Mouse (Mus musculus) midbrain, embryonic 10.5 days (tissue): ENCODE data around the gene Rundc3a. TPM values are rescaled to one million over a fixed set of nuclear protein-coding genes. Genes with fewer than 3 reads are reported as not detected.

Experiments
- DNase-seq: peaks from one replicate; pipeline ENCODE4 v3.0.0-alpha.2; 2017; ENCODE audit warnings: low spot score
- H3K27ac ChIP-seq: fragments of 300-500 bp; sonication (generic); replicated peaks from 2 replicates; pipeline ENCODE4 v1.5.1; 2016; ENCODE audit warnings: mild to moderate bottlenecking
- H3K27me3 ChIP-seq: fragments of 300-500 bp; sonication (generic); 2 replicates; pipeline ENCODE4 v1.6.1; 2016; ENCODE audit warnings: low read depth, mild to moderate bottlenecking; ENCODE audit not compliant: poor library complexity, severe bottlenecking
- H3K36me3 ChIP-seq: fragments of 300-500 bp; sonication (generic); 2 replicates; pipeline ENCODE4 v1.6.1; 2016; ENCODE audit warnings: mild to moderate bottlenecking, moderate library complexity
- H3K4me1 ChIP-seq: fragments of 300-500 bp; sonication (generic); 2 replicates; pipeline ENCODE4 v1.6.1; 2016
- H3K4me3 ChIP-seq: fragments of 300-500 bp; sonication (generic); 2 replicates; pipeline ENCODE4 v1.5.1; 2016; ENCODE audit warnings: mild to moderate bottlenecking, moderate library complexity
- H3K9me3 ChIP-seq: fragments of 300-500 bp; sonication (generic); replicated peaks from 2 replicates; pipeline ENCODE4 v1.6.1; 2016; ENCODE audit warnings: mild to moderate bottlenecking
- whole genome bisulfite sequencing: fragments of 180-500 bp; shearing (Covaris S2); methylation state at CpG from one replicate; pipeline ENCODE4 v1.1.7; 2016; 5-methylcytosine and 5-hydroxymethylcytosine counted together
- polyA plus RNA-seq: library from polyadenylated mRNA; unstranded; fragments of >200 nt; fragmentation: Nextera tagmentation; extraction: Ambion mirVana; gene quantifications from 2 replicates; pipeline ENCODE4 v1.2.1, GENCODE M21; 2016

Gene Rundc3a
- polyA plus RNA-seq, 1 experiment from 2014 or later = 21.5 TPM

- H3K4me1 ChIP-seq = peaks cover 15% of the 10 kb centered on the region
- DNase-seq = no peak
- no peaks in the 10 kb centered on the region for H3K9me3 ChIP-seq
- H3K4me3 ChIP-seq = no peak overlapping the region
- H3K36me3 ChIP-seq = no peaks in the 10 kb centered on the region
- H3K27me3 ChIP-seq = peaks cover 8% of the 10 kb centered on the region
- WGBS = 86% methylated on average over 8 of the region's 8 CpGs
- H3K27ac ChIP-seq = no peak overlapping the region
Observed at GRCm38 (mm10) chr11:102425555-102426316, 32.5 kb downstream of the Rundc3a start.

GRCm38 (mm10) chr11:102428981-102429540 lies 35.9 kb downstream of the Rundc3a start:
- Histone ChIP-seq H3K9me3 (no peaks in the 10 kb centered on the region), H3K27ac (no peak overlapping the region)

DNA sequence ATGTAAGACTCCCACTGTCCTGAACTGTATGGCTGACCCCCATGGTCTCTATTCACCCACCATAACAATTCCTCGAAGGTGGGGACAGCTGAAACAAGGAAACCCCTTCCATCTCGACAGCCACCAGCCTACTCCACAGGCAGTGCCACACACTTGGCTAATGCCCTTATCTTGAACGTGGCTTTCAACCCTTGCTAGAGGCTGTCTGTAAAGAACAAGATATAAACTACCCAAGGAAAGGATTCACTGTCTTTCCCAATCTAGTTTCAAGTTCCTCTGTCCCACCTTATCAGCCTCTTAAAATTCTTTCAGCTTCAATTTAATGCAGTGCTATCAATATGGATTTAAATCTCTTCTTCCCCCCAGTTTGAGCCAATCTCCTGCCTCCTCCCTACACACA lies 36.3 kb downstream of the Rundc3a start:
- DNase-seq = no peak
- peaks cover 7% of the 10 kb centered on the region; the same call in 1 of the 2 replicates for H3K36me3 ChIP-seq
- H3K9me3 ChIP-seq = no peaks in the 10 kb centered on the region
- peak overlapping the region; percentile 47 for H3K27ac ChIP-seq
- peak overlapping the region; percentile 63 for H3K4me3 ChIP-seq
- WGBS = 61% methylated on average over 3 of the region's 3 CpGs
- H3K27me3 ChIP-seq = peaks cover 8% of the 10 kb centered on the region
- peaks cover 38% of the 10 kb centered on the region for H3K4me1 ChIP-seq

More at GRCm38 (mm10) chr11:102428981-102429540, 35.9 kb downstream of the Rundc3a start:
- Histone ChIP-seq H3K27me3 (peaks cover 8% of the 10 kb centered on the region), H3K4me1 (peaks cover 35% of the 10 kb centered on the region), H3K36me3 (0 out of 2 replicates have a peak, but pooled peaks cover 6% of the 10 kb centered on the region), H3K4me3 (peak overlapping the region; percentile 63)
- no peak for DNase-seq
- WGBS = 74% methylated on average over 8 of the region's 8 CpGs

DNA sequence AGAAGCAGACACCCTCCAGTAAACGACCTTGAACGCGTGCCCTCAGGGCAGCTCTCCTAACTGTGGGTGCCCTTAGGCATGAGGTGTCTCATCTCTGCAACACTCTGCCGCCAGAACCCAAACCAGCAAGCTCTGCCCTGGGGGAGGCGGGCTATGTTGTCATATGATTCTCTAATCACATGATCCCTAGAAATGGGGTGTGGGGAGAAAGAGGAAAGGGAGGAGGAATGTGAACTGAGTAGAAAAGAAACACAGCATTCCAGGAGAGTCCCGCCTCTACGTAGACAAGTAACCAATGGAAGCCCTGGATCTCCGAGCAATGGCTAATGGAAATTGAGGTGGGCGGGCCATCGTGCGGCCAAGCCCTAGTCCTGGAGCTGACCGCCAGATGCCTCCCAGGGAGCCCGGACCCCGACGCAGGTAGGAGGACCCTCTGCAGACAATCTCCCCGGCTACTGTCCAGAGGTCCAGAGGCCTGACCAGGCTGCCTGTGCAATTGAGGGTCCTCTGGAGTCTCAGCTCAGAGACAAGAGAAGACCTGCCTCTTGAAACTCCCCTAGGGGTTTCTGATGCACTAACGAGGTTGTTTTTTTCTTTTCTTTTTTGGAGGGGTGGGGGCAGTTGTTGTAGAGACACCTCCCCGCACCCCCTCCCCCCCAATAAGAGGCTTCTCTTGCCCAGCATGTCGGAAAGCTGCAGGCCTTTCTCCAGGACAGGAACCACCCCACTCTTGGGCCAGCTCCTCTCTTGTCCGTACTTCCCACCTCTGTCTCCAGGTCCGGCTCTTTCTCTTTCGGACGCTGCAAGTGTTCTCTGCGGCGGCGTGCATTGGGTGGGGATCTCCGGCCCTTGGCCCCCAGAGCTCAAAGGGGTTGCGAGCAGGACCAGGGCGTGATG lies 37.2 kb downstream of the Rundc3a start, which contains the start of gene Grn:
Gene Grn, plus strand, starts transcription at position 195 of the 897 bp plus-strand sequence.
- Histone ChIP-seq H3K4me1 (peaks cover 38% of the 10 kb centered on the region), H3K9me3 (no peaks in the 10 kb centered on the region), H3K36me3 (peaks cover 15% of the 10 kb centered on the region), H3K27ac (peak within 1 kb of the TSS; percentile 64), H3K4me3 (peak within 1 kb of the TSS; percentile 63), H3K27me3 (peaks cover 13% of the 10 kb centered on the region)
- DNase-seq = peak; percentile 87
- WGBS = under 1% methylated on average over 29 of the region's 29 CpGs

GRCm38 (mm10) chr11:102431018-102431645 lies 37.9 kb downstream of the Rundc3a start:
- Histone ChIP-seq H3K4me1 (peaks cover 41% of the 10 kb centered on the region), H3K36me3 (peaks cover 22% of the 10 kb centered on the region), H3K27ac (peak overlapping the region; percentile 64), H3K27me3 (peaks cover 21% of the 10 kb centered on the region), H3K4me3 (peak overlapping the region; percentile 63), H3K9me3 (no peaks in the 10 kb centered on the region)
- under 1% methylated on average over 7 of the region's 7 CpGs for whole genome bisulfite sequencing
- DNase-seq = peak; percentile 79

DNA sequence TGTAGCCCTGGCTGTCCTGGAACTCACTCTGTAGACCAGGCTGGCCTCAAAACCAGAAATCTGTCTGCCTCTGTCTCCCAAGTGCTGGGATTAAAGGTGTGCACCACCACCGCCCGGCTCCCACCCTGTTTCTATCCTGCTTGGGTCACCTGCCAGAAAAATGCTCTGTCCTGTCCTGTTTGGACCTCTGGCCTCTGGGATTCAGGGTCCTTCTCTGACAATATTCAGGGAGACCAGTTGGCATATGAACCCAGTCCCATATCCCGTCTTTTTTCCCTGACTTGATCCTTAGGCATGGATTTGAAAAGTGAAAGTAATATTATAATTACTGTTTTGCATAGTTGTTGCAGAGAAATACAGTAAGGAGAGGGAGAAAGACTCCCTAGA lies 38.5 kb downstream of the Rundc3a start:
- Histone ChIP-seq H3K4me1 (peaks cover 42% of the 10 kb centered on the region), H3K27me3 (peaks cover 26% of the 10 kb centered on the region), H3K9me3 (no peaks in the 10 kb centered on the region), H3K4me3 (no peak overlapping the region), H3K27ac (no peak overlapping the region), H3K36me3 (peaks cover 28% of the 10 kb centered on the region)
- WGBS = 89% methylated on average over 3 of the region's 3 CpGs
- DNase-seq = no peak

- no peak overlapping the region for H3K27ac ChIP-seq
- H3K9me3 ChIP-seq = no peaks in the 10 kb centered on the region
- H3K4me1 ChIP-seq = peaks cover 47% of the 10 kb centered on the region
- no peak for DNase-seq
- H3K36me3 ChIP-seq = peaks cover 32% of the 10 kb centered on the region
- H3K4me3 ChIP-seq = peak overlapping the region; percentile 9; the same call in 1 of the 2 replicates
- 70% methylated on average over 16 of the region's 16 CpGs for WGBS
- peaks cover 30% of the 10 kb centered on the region for H3K27me3 ChIP-seq
Observed at GRCm38 (mm10) chr11:102432115-102432843, 39.1 kb downstream of the Rundc3a start.

DNA sequence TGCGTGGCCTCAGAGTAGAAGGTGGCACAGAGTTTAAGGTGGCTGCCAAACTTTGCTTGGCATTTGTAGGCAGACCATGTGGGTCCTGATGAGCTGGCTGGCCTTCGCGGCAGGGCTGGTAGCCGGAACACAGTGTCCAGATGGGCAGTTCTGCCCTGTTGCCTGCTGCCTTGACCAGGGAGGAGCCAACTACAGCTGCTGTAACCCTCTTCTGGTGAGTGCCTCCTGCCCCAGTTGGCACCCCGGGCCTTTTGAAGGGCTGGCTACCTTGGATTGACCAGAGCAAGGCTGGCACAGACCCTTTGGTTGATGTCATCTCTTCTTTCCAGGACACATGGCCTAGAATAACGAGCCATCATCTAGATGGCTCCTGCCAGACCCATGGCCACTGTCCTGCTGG lies 39.7 kb downstream of the Rundc3a start:
- Histone ChIP-seq H3K9me3 (no peaks in the 10 kb centered on the region), H3K27me3 (peaks cover 36% of the 10 kb centered on the region), H3K4me3 (peak overlapping the region; percentile 9; the same call in 1 of the 2 replicates), H3K36me3 (peaks cover 38% of the 10 kb centered on the region), H3K4me1 (peaks cover 53% of the 10 kb centered on the region), H3K27ac (no peak overlapping the region)
- DNase-seq = no peak
- WGBS = 90% methylated on average over 6 of the region's 6 CpGs

DNA sequence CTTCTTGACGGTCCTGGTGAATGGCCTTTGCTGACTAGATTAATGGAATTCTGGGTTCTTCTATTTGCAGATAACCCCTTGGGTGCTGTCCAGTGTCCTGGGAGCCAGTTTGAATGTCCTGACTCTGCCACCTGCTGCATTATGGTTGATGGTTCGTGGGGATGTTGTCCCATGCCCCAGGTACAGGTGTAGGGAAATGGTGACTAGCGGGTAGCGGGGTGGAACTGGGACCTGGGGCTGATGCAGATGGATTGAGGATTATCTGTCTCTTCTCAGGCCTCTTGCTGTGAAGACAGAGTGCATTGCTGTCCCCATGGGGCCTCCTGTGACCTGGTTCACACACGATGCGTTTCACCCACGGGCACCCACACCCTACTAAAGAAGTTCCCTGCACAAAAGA lies 40.7 kb downstream of the Rundc3a start:
- H3K27me3 ChIP-seq = peaks cover 45% of the 10 kb centered on the region
- peaks cover 48% of the 10 kb centered on the region for H3K36me3 ChIP-seq
- H3K9me3 ChIP-seq = no peaks in the 10 kb centered on the region
- no peak overlapping the region for H3K27ac ChIP-seq
- H3K4me1 ChIP-seq = peaks cover 63% of the 10 kb centered on the region
- no peak for DNase-seq
- H3K4me3 ChIP-seq = no peak overlapping the region
- 92% methylated on average over 7 of the region's 7 CpGs for WGBS

GRCm38 (mm10) chr11:102434406-102434805 lies 41.2 kb downstream of the Rundc3a start:
- Histone ChIP-seq H3K4me1 (peaks cover 63% of the 10 kb centered on the region), H3K36me3 (peaks cover 54% of the 10 kb centered on the region), H3K27ac (no peak overlapping the region), H3K9me3 (no peaks in the 10 kb centered on the region), H3K4me3 (no peak overlapping the region), H3K27me3 (peaks cover 45% of the 10 kb centered on the region)
- 13% methylated on average over 7 of the region's 7 CpGs for WGBS
- peak; percentile 87 for DNase-seq

DNA sequence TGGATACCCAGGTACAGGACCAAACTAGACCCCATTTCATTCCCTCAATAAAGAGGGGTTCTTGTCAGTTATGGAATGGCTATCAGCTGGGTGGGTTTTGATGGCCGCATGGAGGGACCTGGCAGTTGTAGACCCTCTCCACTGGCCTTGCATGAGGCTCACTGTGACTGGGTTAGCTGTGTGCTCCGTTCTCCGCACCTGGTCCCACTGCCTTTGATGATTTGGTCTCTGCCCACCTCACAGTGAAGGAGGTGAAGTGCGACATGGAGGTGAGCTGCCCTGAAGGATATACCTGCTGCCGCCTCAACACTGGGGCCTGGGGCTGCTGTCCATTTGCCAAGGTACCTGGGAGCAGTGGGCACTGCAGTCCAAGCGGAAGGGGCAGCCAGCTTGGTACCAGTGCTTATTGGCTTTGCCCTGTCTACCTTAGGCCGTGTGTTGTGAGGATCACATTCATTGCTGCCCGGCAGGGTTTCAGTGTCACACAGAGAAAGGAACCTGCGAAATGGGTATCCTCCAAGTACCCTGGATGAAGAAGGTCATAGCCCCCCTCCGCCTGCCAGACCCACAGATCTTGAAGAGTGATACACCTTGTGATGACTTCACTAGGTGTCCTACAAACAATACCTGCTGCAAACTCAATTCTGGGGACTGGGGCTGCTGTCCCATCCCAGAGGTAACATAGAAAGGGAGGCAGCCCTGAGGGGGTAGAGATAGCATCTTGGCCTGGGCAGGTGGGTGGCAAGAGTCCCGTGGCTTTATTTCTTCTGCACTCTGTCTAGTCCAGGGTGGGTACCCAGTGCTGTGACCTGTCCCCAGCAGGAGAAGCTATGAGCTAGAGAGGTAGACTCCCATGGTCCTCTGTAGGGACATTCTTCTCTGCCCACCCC lies 41.9 kb downstream of the Rundc3a start:
- peaks cover 49% of the 10 kb centered on the region for H3K27me3 ChIP-seq
- peaks cover 60% of the 10 kb centered on the region for H3K36me3 ChIP-seq
- WGBS = 91% methylated on average over 11 of the region's 11 CpGs

More for the DNA sequence above, 41.9 kb downstream of the Rundc3a start:
- H3K9me3 ChIP-seq = no peaks in the 10 kb centered on the region
- no peak overlapping the region for H3K27ac ChIP-seq
- DNase-seq = no peak
- H3K4me3 ChIP-seq = peak overlapping the region; percentile 2; the same call in 1 of the 2 replicates
- H3K4me1 ChIP-seq = peaks cover 56% of the 10 kb centered on the region
